Mouse (Mus musculus): ENCODE data around the gene Foxa1.

DNA sequence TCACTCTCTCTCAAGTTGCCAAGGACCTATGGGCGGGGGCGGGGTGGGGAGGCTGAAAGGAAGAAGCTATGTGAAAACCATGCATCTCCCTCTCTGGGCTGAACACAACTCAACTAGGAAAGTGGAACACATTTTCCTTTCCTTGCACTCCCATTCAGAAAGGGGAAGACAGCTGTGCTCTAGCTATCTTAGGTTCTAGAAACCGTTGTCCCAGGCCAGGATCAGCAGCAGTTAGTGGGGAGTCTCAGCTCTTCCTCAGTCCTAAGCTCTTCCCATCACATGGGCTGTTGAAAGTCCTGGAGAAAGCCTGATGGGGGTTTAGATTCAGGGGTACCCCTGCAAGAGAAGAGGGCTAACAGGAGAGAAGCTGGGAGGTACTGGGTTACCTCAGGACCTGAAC lies 7.4 kb upstream of the Foxa1 start:
- TF ChIP-seq CTCF (IDR thresholded peaks at IDR 0.05; ENCODE audit: low read depth) (no peak), EP300 (optimal IDR thresholded peaks at IDR 0.05) (no peak)

Data from stomach, postnatal 0 days (tissue).